Mouse (Mus musculus): Measurements from ENCODE around the gene Arrdc5. TPM values are rescaled to one million over a fixed set of nuclear protein-coding genes. Genes with fewer than 3 reads are reported as not detected.

Gene Arrdc5
- polyA plus RNA-seq, 1 experiment = not detected

DNA sequence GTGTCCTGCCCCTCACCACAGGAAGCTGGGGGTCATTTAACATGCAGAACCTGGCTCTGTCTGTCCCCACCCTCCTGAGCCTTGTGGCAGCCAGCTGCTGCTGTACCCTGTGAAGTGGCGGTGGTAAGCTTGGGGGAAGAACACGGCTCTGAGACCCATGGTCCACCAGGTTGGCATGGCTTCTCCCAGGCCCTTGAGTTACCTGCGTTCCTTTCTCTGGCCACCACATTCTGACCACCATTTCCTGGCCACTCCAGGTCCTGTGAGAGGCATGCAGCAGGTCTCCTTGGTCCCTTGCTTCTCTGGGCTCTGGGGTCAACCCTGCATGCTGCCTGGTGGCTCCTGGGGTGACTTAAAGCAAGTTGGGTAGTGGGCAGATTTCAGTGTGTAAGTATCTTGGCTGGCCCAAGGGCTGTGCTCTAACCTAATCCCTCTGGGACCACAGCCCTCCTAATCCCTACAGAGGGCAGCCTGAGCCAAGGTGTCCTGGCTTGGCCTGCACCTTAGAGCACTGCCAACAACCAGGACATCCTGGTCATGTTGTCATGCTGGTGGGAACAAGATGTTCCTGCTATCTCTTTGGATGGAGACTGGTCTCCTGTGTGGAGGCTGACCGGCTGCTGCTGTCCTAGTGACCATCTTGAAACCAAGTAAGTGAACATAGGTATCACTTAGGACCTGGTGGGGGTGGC lies 7.4 kb downstream of the Arrdc5 start, which contains the start of gene Plin3:
TSS of gene Plin3 (minus strand) at position 343 of the 692 bp plus-strand sequence.
- TF ChIP-seq MYOD1 (IDR thresholded peaks at IDR 0.05; ENCODE audit: control insufficient read depth, insufficient read length, low read depth) = no peak
- TF ChIP-seq MAX (IDR thresholded peaks at IDR 0.05) = no peak
- no peak for TF ChIP-seq CTCF (IDR thresholded peaks at IDR 0.05; ENCODE audit: control insufficient read depth, insufficient read depth, insufficient read length)
- TF ChIP-seq CEBPB (IDR thresholded peaks at IDR 0.05; ENCODE audit: low read depth) = no peak
- no peak for TF ChIP-seq MYOG (IDR thresholded peaks at IDR 0.05; ENCODE audit: control insufficient read depth, extremely low read depth, insufficient read length)
- TF ChIP-seq FOSL1 (IDR thresholded peaks at IDR 0.05; ENCODE audit: insufficient read depth, low read length, poor library complexity, severe bottlenecking) = no peak

DNA sequence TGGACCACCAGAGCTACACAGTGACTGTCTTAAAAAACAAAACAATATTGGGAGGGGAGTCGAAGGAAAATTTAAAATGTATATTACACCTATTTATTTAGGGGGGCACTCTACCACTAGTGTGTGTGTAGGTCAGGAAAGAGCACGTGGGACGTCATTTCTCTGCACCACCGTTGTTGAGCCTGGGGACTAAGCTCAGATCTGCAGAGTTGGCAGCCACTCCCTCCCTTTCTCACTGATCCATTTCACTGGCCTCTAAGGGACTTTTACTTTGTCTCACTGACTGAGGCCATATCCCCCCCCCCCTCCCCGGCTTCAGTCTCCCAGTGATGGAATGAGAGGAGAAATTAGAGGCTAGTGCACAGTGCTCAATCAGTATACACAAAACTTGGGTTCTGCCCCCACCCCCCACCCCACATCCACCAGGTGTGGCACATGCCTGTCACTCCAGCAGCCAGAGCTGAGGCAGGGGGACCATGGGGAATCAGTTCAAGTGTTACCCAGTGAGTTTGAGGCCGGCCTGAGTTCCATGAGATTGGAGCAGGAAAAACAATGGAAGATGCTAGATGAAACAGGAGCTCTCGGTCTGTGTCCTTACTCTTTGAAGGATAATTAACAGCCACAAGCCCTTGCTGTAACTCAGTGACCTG lies 8.1 kb downstream of the Arrdc5 start:
- Histone ChIP-seq H3K27me3 (ENCODE audit: control insufficient read depth, insufficient read depth, insufficient read length) (no peaks in the 10 kb centered on the region), H3ac (ENCODE audit: control insufficient read depth, insufficient read length, low read depth) (no peak overlapping the region), H3K79me3 (ENCODE audit: low read depth) (no peaks in the 10 kb centered on the region), H3K36me3 (ENCODE audit: control insufficient read depth, insufficient read depth) (no peaks in the 10 kb centered on the region), H3K4me3 (ENCODE audit: insufficient read depth, poor library complexity, severe bottlenecking) (no peak overlapping the region), H3K79me2 (ENCODE audit: control insufficient read depth, insufficient read depth) (peaks cover 16% of the 10 kb centered on the region)
- TF ChIP-seq MYOG (IDR thresholded peaks at IDR 0.05; ENCODE audit: control insufficient read depth, extremely low read depth, insufficient read length) = no peak
- no peak for TF ChIP-seq MAX (IDR thresholded peaks at IDR 0.05)
- no peak for TF ChIP-seq FOSL1 (IDR thresholded peaks at IDR 0.05; ENCODE audit: insufficient read depth, low read length, poor library complexity, severe bottlenecking)
- TF ChIP-seq MYOD1 (IDR thresholded peaks at IDR 0.05; ENCODE audit: control insufficient read depth, insufficient read length, low read depth) = no peak
- TF ChIP-seq CEBPB (IDR thresholded peaks at IDR 0.05; ENCODE audit: low read depth) = no peak
- TF ChIP-seq USF1 (IDR thresholded peaks at IDR 0.05; ENCODE audit: low read depth) = no peak
- no peak for TF ChIP-seq CTCF (IDR thresholded peaks at IDR 0.05; ENCODE audit: control insufficient read depth, insufficient read depth, insufficient read length)

More for the DNA sequence above, 7.4 kb downstream of the Arrdc5 start, which contains the start of gene Plin3:
- Histone ChIP-seq H3K79me3 (ENCODE audit: low read depth) (no peaks in the 10 kb centered on the region), H3K36me3 (ENCODE audit: control insufficient read depth, insufficient read depth) (no peaks in the 10 kb centered on the region), H3K4me3 (ENCODE audit: insufficient read depth, poor library complexity, severe bottlenecking) (no peak within 1 kb of the TSS), H3ac (ENCODE audit: control insufficient read depth, insufficient read length, low read depth) (no peak within 1 kb of the TSS), H3K27me3 (ENCODE audit: control insufficient read depth, insufficient read depth, insufficient read length) (no peaks in the 10 kb centered on the region), H3K79me2 (ENCODE audit: control insufficient read depth, insufficient read depth) (peaks cover 14% of the 10 kb centered on the region)

DNA sequence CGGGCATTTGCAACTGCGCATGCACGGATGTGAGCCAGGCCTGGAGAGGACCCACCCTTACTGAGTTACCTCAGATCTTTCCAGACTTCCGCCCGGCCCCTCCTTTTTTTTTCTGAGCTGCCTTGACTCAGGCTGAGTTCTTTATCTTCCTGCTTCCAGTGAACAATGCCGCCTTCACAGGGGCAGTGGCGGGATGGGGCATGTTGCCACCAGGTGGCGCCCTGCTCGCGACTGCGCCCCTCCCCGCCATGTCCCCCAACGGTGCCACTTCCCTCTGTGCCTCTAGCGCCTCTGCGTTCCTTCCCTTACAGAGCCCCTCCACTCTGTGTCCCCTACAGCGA lies 8.9 kb downstream of the Arrdc5 start:
- Histone ChIP-seq H3K79me2 (ENCODE audit: control insufficient read depth, insufficient read depth) (peaks cover 16% of the 10 kb centered on the region), H3K36me3 (ENCODE audit: control insufficient read depth, insufficient read depth) (no peaks in the 10 kb centered on the region), H3ac (ENCODE audit: control insufficient read depth, insufficient read length, low read depth) (peak overlapping the region; percentile 1), H3K4me3 (ENCODE audit: insufficient read depth, poor library complexity, severe bottlenecking) (no peak overlapping the region), H3K79me3 (ENCODE audit: low read depth) (no peaks in the 10 kb centered on the region), H3K27me3 (ENCODE audit: control insufficient read depth, insufficient read depth, insufficient read length) (no peaks in the 10 kb centered on the region)
- peak; percentile 99 for TF ChIP-seq CTCF (IDR thresholded peaks at IDR 0.05; ENCODE audit: control insufficient read depth, insufficient read depth, insufficient read length)
- TF ChIP-seq MAX (IDR thresholded peaks at IDR 0.05) = peak; percentile 60
- TF ChIP-seq FOSL1 (IDR thresholded peaks at IDR 0.05; ENCODE audit: insufficient read depth, low read length, poor library complexity, severe bottlenecking) = no peak
- TF ChIP-seq CEBPB (IDR thresholded peaks at IDR 0.05; ENCODE audit: low read depth) = no peak

GRCm38 (mm10) chr17:56290388-56291170 lies 9.5 kb downstream of the Arrdc5 start:
- peak overlapping the region; percentile 60 for H3ac ChIP-seq (ENCODE audit: control insufficient read depth, insufficient read length, low read depth)
- H3K36me3 ChIP-seq (ENCODE audit: control insufficient read depth, insufficient read depth) = peaks cover 4% of the 10 kb centered on the region
- H3K79me2 ChIP-seq (ENCODE audit: control insufficient read depth, insufficient read depth) = peaks cover 16% of the 10 kb centered on the region
- TF ChIP-seq FOSL1 (IDR thresholded peaks at IDR 0.05; ENCODE audit: insufficient read depth, low read length, poor library complexity, severe bottlenecking) (no peak), MYOD1 (IDR thresholded peaks at IDR 0.05; ENCODE audit: control insufficient read depth, insufficient read length, low read depth) (no peak), MAX (IDR thresholded peaks at IDR 0.05) (no peak)
- H3K79me3 ChIP-seq (ENCODE audit: low read depth) = no peaks in the 10 kb centered on the region
- H3K4me3 ChIP-seq (ENCODE audit: insufficient read depth, poor library complexity, severe bottlenecking) = peak overlapping the region; percentile 53
- H3K27me3 ChIP-seq (ENCODE audit: control insufficient read depth, insufficient read depth, insufficient read length) = no peaks in the 10 kb centered on the region

DNA sequence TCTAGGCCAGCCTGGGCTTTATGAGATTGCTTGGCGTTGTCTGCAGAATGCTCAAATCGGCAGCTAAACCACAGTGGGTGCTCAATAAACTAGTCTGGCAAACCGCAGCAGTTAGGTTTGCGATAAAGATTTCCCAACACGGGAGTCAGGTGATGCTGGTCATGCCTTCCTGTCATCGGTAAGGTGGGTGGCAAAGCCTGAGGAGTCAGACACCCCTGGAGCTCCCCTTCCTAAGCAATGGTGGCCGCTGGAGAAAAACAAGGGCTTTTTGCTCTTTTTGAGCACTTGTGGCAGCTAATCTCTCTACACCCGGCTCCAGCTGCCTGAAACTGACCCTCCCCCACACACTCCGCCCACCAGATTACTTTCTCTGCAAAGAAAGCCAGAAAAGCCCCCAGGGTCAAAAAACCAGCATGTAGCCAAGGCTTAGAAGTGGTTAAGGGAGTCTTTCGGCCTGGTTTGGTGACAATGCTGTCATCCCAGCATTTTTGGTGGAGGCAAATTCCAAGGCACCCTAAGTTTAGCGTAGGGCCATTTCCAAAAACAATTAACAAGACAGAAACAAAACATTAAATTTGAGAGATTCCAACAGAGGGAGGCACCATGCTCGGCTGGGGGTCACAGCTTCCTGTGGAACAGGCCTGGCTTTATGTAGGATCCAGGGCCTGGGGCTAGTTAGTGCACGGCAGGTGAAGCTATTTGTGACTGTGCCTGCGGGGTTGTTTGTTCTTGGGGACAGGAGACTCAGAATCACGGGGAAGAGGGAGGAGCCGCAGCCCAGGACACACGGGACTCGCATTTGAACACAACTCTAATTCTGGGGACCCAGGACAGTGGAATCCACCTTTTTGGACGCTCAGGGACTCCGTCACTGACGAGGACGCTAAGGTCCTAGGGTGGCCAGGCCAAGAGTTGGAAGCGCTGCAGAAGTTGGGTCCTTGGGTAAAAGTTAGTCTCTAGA lies 10.4 kb downstream of the Arrdc5 start:
- peaks cover 16% of the 10 kb centered on the region for H3K79me2 ChIP-seq (ENCODE audit: control insufficient read depth, insufficient read depth)
- H3K4me3 ChIP-seq (ENCODE audit: insufficient read depth, poor library complexity, severe bottlenecking) = peak overlapping the region; percentile 53
- no peaks in the 10 kb centered on the region for H3K27me3 ChIP-seq (ENCODE audit: control insufficient read depth, insufficient read depth, insufficient read length)
- peak overlapping the region; percentile 60 for H3ac ChIP-seq (ENCODE audit: control insufficient read depth, insufficient read length, low read depth)
- peak; percentile 24 for TF ChIP-seq USF1 (IDR thresholded peaks at IDR 0.05; ENCODE audit: low read depth)
- TF ChIP-seq MYOD1 (IDR thresholded peaks at IDR 0.05; ENCODE audit: control insufficient read depth, insufficient read length, low read depth) = no peak
- TF ChIP-seq CEBPB (IDR thresholded peaks at IDR 0.05; ENCODE audit: low read depth) = peak; percentile 35
- no peak for TF ChIP-seq FOSL1 (IDR thresholded peaks at IDR 0.05; ENCODE audit: insufficient read depth, low read length, poor library complexity, severe bottlenecking)
- no peak for TF ChIP-seq CTCF (IDR thresholded peaks at IDR 0.05; ENCODE audit: control insufficient read depth, insufficient read depth, insufficient read length)
- H3K79me3 ChIP-seq (ENCODE audit: low read depth) = no peaks in the 10 kb centered on the region
- H3K36me3 ChIP-seq (ENCODE audit: control insufficient read depth, insufficient read depth) = peaks cover 7% of the 10 kb centered on the region
